9 mouse cellular contexts compared by ENCODE assay signal in genomic region chr1:179802610-179803512, GRCm38 (mm10). TPM values are rescaled to one million over a fixed set of nuclear protein-coding genes. Genes with fewer than 3 reads are reported as not detected.
DNase-seq lines count a peak whose midpoint lies in the region; ATAC-seq and TF ChIP-seq lines count a peak whose summit lies in the region.
"Had no signal": no experiment of that assay in that cellular context is flagged by ENCODE, and none has a peak within 500 bp of the region (broad histone marks: within the 10 kb centered on the region; RNA-seq: fewer than 3 reads in every experiment).

TSS of gene Gm10518 (plus strand) at chr1:179803376.

- TF ChIP-seq EP300 in heart, adult 2 months (IDR thresholded peaks at IDR 0.05; ENCODE audit: insufficient read depth, low read depth, low read length), result no peak
- no peak for TF ChIP-seq EP300 in stomach, postnatal 0 days (optimal IDR thresholded peaks at IDR 0.05)

- peak within 1 kb of the TSS; percentile 99 for H3K27ac ChIP-seq in embryonic facial prominence, embryonic 15.5 days (replicated peaks)
- H3K27ac ChIP-seq in heart, adult 2 months, result peak within 1 kb of the TSS; percentile 98
- peak within 1 kb of the TSS; percentile 98 for H3K27ac ChIP-seq in limb, embryonic 14.5 days (replicated peaks; ENCODE audit: low read depth, low read length)
- H3K27ac ChIP-seq in midbrain, embryonic 15.5 days, result peak within 1 kb of the TSS; percentile 88
- H3K27ac ChIP-seq in stomach, postnatal 0 days (replicated peaks), result peak within 1 kb of the TSS; percentile 99

- no peak for TF ChIP-seq POLR2A in heart, adult 2 months (IDR thresholded peaks at IDR 0.05; ENCODE audit: insufficient read depth, low read depth, low read length)
- no peak for TF ChIP-seq POLR2A in limb, embryonic 14.5 days (IDR thresholded peaks at IDR 0.05; ENCODE audit: borderline replicate concordance, extremely low read depth, insufficient read depth, insufficient read length)

- ATAC-seq in embryonic facial prominence, embryonic 15.5 days (ENCODE audit: insufficient number of reproducible peaks, low FRiP score, low TSS enrichment, low read depth), result peak; percentile 70; the same call in 1 of the 2 replicates
- peak; percentile 57 for ATAC-seq in limb, embryonic 14.5 days (ENCODE audit: low FRiP score, low read depth)
- ATAC-seq in midbrain, embryonic 15.5 days (replicated peaks), result peak; percentile 19
- ATAC-seq in stomach, postnatal 0 days (ENCODE audit: low FRiP score, low TSS enrichment), result peak; percentile 53

- peak within 1 kb of the TSS; percentile 96 for H3K9ac ChIP-seq in embryonic facial prominence, embryonic 15.5 days
- H3K9ac ChIP-seq in heart, adult 2 months (ENCODE audit: low read depth, low read length), result peak within 1 kb of the TSS; percentile 94
- peak within 1 kb of the TSS; percentile 96 for H3K9ac ChIP-seq in limb, embryonic 14.5 days (ENCODE audit: low read depth, low read length, severe bottlenecking)
- H3K9ac ChIP-seq in midbrain, embryonic 15.5 days, result peak within 1 kb of the TSS; percentile 70
- peak within 1 kb of the TSS; percentile 91 for H3K9ac ChIP-seq in stomach, postnatal 0 days (ENCODE audit: low read length)

- H3K9me3 ChIP-seq in embryonic facial prominence, embryonic 15.5 days (replicated peaks), result no peaks in the 10 kb centered on the region
- no peaks in the 10 kb centered on the region for H3K9me3 ChIP-seq in limb, embryonic 14.5 days (ENCODE audit: control insufficient read depth, low read length)
- no peaks in the 10 kb centered on the region for H3K9me3 ChIP-seq in midbrain, embryonic 15.5 days
- no peaks in the 10 kb centered on the region for H3K9me3 ChIP-seq in stomach, postnatal 0 days (ENCODE audit: control insufficient read depth, low read length)

- H3K36me3 ChIP-seq in embryonic facial prominence, embryonic 15.5 days, result peaks cover 4% of the 10 kb centered on the region; the same call in 1 of the 2 replicates
- H3K36me3 ChIP-seq in heart, adult 2 months (ENCODE audit: control insufficient read depth, insufficient read depth, low read length), result peaks cover 14% of the 10 kb centered on the region
- peaks cover 11% of the 10 kb centered on the region for H3K36me3 ChIP-seq in limb, embryonic 14.5 days (ENCODE audit: control insufficient read depth, insufficient read depth, low read length)
- H3K36me3 ChIP-seq in midbrain, embryonic 15.5 days (replicated peaks), result peaks cover 8% of the 10 kb centered on the region; the same call in 1 of the 2 replicates
- H3K36me3 ChIP-seq in stomach, postnatal 0 days (ENCODE audit: control insufficient read depth, insufficient read depth, low read length), result peaks cover 2% of the 10 kb centered on the region; the same call in 1 of the 2 replicates

- H3K4me2 ChIP-seq in embryonic facial prominence, embryonic 15.5 days (replicated peaks), result peak within 1 kb of the TSS; percentile 62
- H3K4me2 ChIP-seq in limb, embryonic 14.5 days (replicated peaks; ENCODE audit: low read depth, low read length, severe bottlenecking), result peak within 1 kb of the TSS; percentile 76
- peak within 1 kb of the TSS; percentile 80 for H3K4me2 ChIP-seq in midbrain, embryonic 15.5 days
- H3K4me2 ChIP-seq in stomach, postnatal 0 days (replicated peaks; ENCODE audit: low read depth), result peak within 1 kb of the TSS; percentile 79

- WGBS in embryonic facial prominence, embryonic 15.5 days, result under 1% methylated on average over 94 of the region's 94 CpGs
- WGBS in heart, adult 2 months, result under 1% methylated on average over 93 of the region's 94 CpGs
- WGBS in limb, embryonic 14.5 days, result under 1% methylated on average over 44 of the region's 94 CpGs
- WGBS in midbrain, embryonic 15.5 days, result under 1% methylated on average over 91 of the region's 94 CpGs
- 0% methylated on average over 67 of the region's 94 CpGs for WGBS in stomach, postnatal 0 days

- peak within 1 kb of the TSS; percentile 92 for H3K4me3 ChIP-seq in embryonic facial prominence, embryonic 15.5 days (replicated peaks)
- peak within 1 kb of the TSS; percentile 73 for H3K4me3 ChIP-seq in heart, adult 2 months
- peak within 1 kb of the TSS; percentile 90 for H3K4me3 ChIP-seq in limb, embryonic 14.5 days (replicated peaks; ENCODE audit: low read length)
- H3K4me3 ChIP-seq in midbrain, embryonic 15.5 days, result peak within 1 kb of the TSS; percentile 75
- peak within 1 kb of the TSS; percentile 87 for H3K4me3 ChIP-seq in stomach, postnatal 0 days (ENCODE audit: low read depth, low read length)

- peaks cover 18% of the 10 kb centered on the region for H3K4me1 ChIP-seq in embryonic facial prominence, embryonic 15.5 days
- H3K4me1 ChIP-seq in heart, adult 2 months (ENCODE audit: control insufficient read depth, insufficient read depth, low read length), result peaks cover 5% of the 10 kb centered on the region
- peaks cover 10% of the 10 kb centered on the region; the same call in 1 of the 2 replicates for H3K4me1 ChIP-seq in limb, embryonic 14.5 days (ENCODE audit: control insufficient read depth, insufficient read depth, low read length)
- H3K4me1 ChIP-seq in midbrain, embryonic 15.5 days, result peaks cover 26% of the 10 kb centered on the region
- no peaks in the 10 kb centered on the region for H3K4me1 ChIP-seq in stomach, postnatal 0 days (replicated peaks; ENCODE audit: control insufficient read depth, insufficient read depth)

- no peaks in the 10 kb centered on the region for H3K27me3 ChIP-seq in embryonic facial prominence, embryonic 15.5 days
- H3K27me3 ChIP-seq in heart, adult 2 months (ENCODE audit: control insufficient read depth, insufficient read depth, low read length), result no peaks in the 10 kb centered on the region
- H3K27me3 ChIP-seq in limb, embryonic 14.5 days (ENCODE audit: control insufficient read depth, insufficient read depth, low read length), result no peaks in the 10 kb centered on the region
- no peaks in the 10 kb centered on the region for H3K27me3 ChIP-seq in midbrain, embryonic 15.5 days (replicated peaks)
- no peaks in the 10 kb centered on the region for H3K27me3 ChIP-seq in stomach, postnatal 0 days (ENCODE audit: control insufficient read depth, insufficient read depth, low read length)

- DNase-seq in A20 (ENCODE audit: low read depth, low spot score), result peak; percentile 76
- peak; percentile 73 to 83 for DNase-seq in adrenal gland, postnatal 36 days
- no peak for DNase-seq in heart, adult 2 months
- peak; percentile 47 to 59 for DNase-seq in kidney, adult 8-10 months
- peak; percentile 28 for DNase-seq in limb, embryonic 14.5 days (ENCODE audit: low spot score)
- peak; percentile 70 for DNase-seq in stomach, postnatal 0 days (ENCODE audit: low spot score)

- TF ChIP-seq CTCF in heart, adult 2 months (IDR thresholded peaks at IDR 0.05), result no peak
- no peak; the same call in 1 of the 2 replicates for TF ChIP-seq CTCF in stomach, postnatal 0 days (IDR thresholded peaks at IDR 0.05; ENCODE audit: low read depth)

- peaks cover 6% of the 10 kb centered on the region for H3K79me2 ChIP-seq in heart, adult 2 months (replicated peaks; ENCODE audit: control insufficient read depth, insufficient read depth, low read length)

- intact Hi-C loops in heart, adult 2 months (cut with DNase I), result loop anchor here (5.0 kb wide), 2 partner anchors 154 to 1214 kb away; no protein-coding TSS in a partner anchor

RNA-seq across cellular contexts. Expression of gene Gm10518, which starts in this region (rescaled TPM):
- total RNA-seq in adrenal gland, postnatal 36 days (2021), result not detected
- polyA plus RNA-seq in embryonic facial prominence, embryonic 15.5 days (2015; fragmentation: Nextera tagmentation; extraction: Ambion mirVana), result 0.24 TPM in 1 of 2 replicates, not detected in the other
- not detected for total RNA-seq in heart, adult 2 months (2021)
- not detected in 2 replicates for polyA plus RNA-seq in heart, adult 2 months (2012; rRNA removed)
- polyA plus RNA-seq in limb, embryonic 14.5 days (2012; rRNA removed), result not detected in 2 replicates
- 0.25 TPM in 1 of 2 replicates, not detected in the other for polyA plus RNA-seq in limb, embryonic 14.5 days (2014; fragmentation: Nextera tagmentation; extraction: Ambion mirVana)
- 0.23 TPM in 1 of 2 replicates, not detected in the other for polyA plus RNA-seq in midbrain, embryonic 15.5 days (2015; fragmentation: Nextera tagmentation; extraction: Ambion mirVana)
- 0.10 TPM in 1 of 2 replicates, not detected in the other for polyA plus RNA-seq in stomach, postnatal 0 days (2015; fragmentation: Nextera tagmentation; extraction: Ambion mirVana)
- polyA plus RNA-seq: brain, embryonic 14.5 days had no signal

Comparison
In these comparisons a context has a peak if more than half of its experiments do, and no peak if none do; other contexts are left out.
1. Peak in DNase-seq in adrenal gland, postnatal 36 days; RNA of the gene not detected or under 1 TPM.
2. Peak in ATAC-seq, H3K4me3 ChIP-seq, H3K27ac ChIP-seq, H3K9ac ChIP-seq and H3K4me2 ChIP-seq in embryonic facial prominence, embryonic 15.5 days; RNA of the gene not detected or under 1 TPM.
3. Peak in DNase-seq, ATAC-seq, H3K4me3 ChIP-seq, H3K27ac ChIP-seq, H3K9ac ChIP-seq and H3K4me2 ChIP-seq in limb, embryonic 14.5 days; RNA of the gene not detected or under 1 TPM.
4. Peak in ATAC-seq, H3K4me3 ChIP-seq, H3K27ac ChIP-seq, H3K9ac ChIP-seq and H3K4me2 ChIP-seq in midbrain, embryonic 15.5 days; RNA of the gene not detected or under 1 TPM.
5. Peak in DNase-seq, ATAC-seq, H3K4me3 ChIP-seq, H3K27ac ChIP-seq, H3K9ac ChIP-seq and H3K4me2 ChIP-seq in stomach, postnatal 0 days; RNA of the gene not detected or under 1 TPM.
6. DNase-seq: peak in A20 (single experiment) and kidney, adult 8-10 months (2 of 2); none in heart, adult 2 months (0 of 2).
7. ATAC-seq: peak in every context shown above with its lines; median percentile 70 in embryonic facial prominence, embryonic 15.5 days; 57 in limb, embryonic 14.5 days; 53 in stomach, postnatal 0 days; 19 in midbrain, embryonic 15.5 days.
8. Peak in every context shown above with its lines, with median percentiles within 50 percentile points of each other: H3K27ac ChIP-seq, H3K4me2 ChIP-seq, H3K4me3 ChIP-seq and H3K9ac ChIP-seq.